Mouse (Mus musculus) embryonic facial prominence, embryonic 12.5 days (tissue): ENCODE measurements around the gene Dgcr2. TPM values are rescaled to one million over a fixed set of nuclear protein-coding genes. Genes with fewer than 3 reads are reported as not detected.

Experiments
- ATAC-seq: fragments of 200-750 bp; cut with Nextera tagmentation; 2 replicates; pipeline ENCODE4 v1.8.0; 2017; ENCODE audit not compliant: insufficient number of reproducible peaks, insufficient read depth, low FRiP score, low TSS enrichment
- H3K27ac ChIP-seq: fragments of 300-500 bp; sonication (generic); 2 replicates; pipeline ENCODE4 v1.5.1; 2016; ENCODE audit warnings: mild to moderate bottlenecking
- H3K27me3 ChIP-seq: fragments of 300-500 bp; sonication (generic); 2 replicates; pipeline ENCODE4 v1.6.1; 2016; ENCODE audit warnings: mild to moderate bottlenecking, moderate library complexity
- H3K36me3 ChIP-seq: fragments of 300-500 bp; sonication (generic); 2 replicates; pipeline ENCODE4 v1.6.1; 2016; ENCODE audit warnings: mild to moderate bottlenecking
- H3K4me1 ChIP-seq: fragments of 300-500 bp; sonication (generic); 2 replicates; pipeline ENCODE4 v1.6.1; 2016
- H3K4me2 ChIP-seq: fragments of 300-500 bp; sonication (generic); replicated peaks from 2 replicates; pipeline ENCODE4 v1.6.1; 2016; ENCODE audit warnings: mild to moderate bottlenecking, moderate library complexity
- H3K4me3 ChIP-seq: fragments of 300-500 bp; sonication (generic); 2 replicates; pipeline ENCODE4 v1.5.1; 2016; ENCODE audit warnings: mild to moderate bottlenecking
- H3K9ac ChIP-seq: fragments of 300-500 bp; sonication (generic); 2 replicates; pipeline ENCODE4 v1.6.1; 2016; ENCODE audit warnings: mild to moderate bottlenecking, moderate library complexity
- H3K9me3 ChIP-seq: fragments of 300-500 bp; sonication (generic); 2 replicates; pipeline ENCODE4 v1.6.1; 2016; ENCODE audit warnings: mild to moderate bottlenecking, moderate library complexity
- WGBS: fragments of 180-500 bp; shearing (Covaris S2); methylation state at CpG from one replicate; pipeline ENCODE4 v1.1.7; 2016; 5-methylcytosine and 5-hydroxymethylcytosine counted together
- polyA plus RNA-seq: library from polyadenylated mRNA; unstranded; fragments of >200 nt; fragmentation: Nextera tagmentation; extraction: Ambion mirVana; gene quantifications from 2 replicates; pipeline ENCODE4 v1.2.1, GENCODE M21; 2016

Gene Dgcr2
- polyA plus RNA-seq, 1 experiment from 2014 or later = 105 TPM

DNA sequence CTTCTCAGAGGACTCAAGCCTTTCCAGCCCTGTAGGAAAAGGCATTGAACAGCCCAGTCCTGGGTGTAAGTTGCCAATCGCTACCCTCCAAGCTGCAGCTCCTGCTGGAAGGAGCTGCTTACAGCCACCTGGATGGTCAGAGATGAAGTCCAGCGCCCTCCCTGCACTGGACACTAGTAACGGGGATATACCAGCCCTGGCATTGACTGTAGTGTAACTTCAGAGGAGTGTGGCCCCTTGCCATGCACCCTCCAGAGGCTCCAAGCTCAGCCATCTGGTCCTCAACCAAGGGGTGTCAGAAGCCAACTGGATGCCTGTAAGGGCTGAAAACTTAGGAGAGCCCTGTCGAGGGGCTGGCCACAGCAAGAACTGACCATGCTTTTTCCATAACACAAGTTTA lies 58.4 kb downstream of the Dgcr2 start:
- Histone ChIP-seq H3K9ac (no peak overlapping the region), H3K36me3 (peaks cover 48% of the 10 kb centered on the region), H3K4me1 (no peaks in the 10 kb centered on the region), H3K27ac (no peak overlapping the region), H3K27me3 (peaks cover 26% of the 10 kb centered on the region), H3K9me3 (no peaks in the 10 kb centered on the region), H3K4me2 (no peak overlapping the region), H3K4me3 (no peak overlapping the region)
- no peak for ATAC-seq
- WGBS = 80% methylated on average over 4 of the region's 4 CpGs

DNA sequence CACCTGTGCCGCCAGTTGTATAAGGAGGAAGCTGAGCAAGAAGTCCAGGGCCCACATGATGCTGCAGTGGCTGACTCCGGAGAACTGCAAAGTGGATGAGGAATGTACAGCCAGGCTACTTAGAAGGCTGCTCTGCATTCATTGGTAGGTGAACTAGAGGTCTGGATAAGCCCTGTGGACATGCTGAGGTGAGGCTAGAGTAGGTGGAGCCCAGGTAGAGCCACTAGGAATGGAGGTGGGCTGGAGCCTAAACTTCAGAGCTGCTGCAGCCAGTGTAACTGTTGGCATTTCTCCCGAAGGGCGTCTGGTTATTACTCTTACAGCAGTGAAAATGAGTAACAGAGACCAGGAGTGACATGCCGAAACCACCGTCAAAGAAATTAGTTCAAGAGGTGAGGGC lies 60.3 kb downstream of the Dgcr2 start, which contains the start of gene Car15:
Gene Car15, minus strand, starts transcription at position 314 of the 400 bp plus-strand sequence.
- Histone ChIP-seq H3K36me3 (peaks cover 29% of the 10 kb centered on the region), H3K27me3 (peaks cover 45% of the 10 kb centered on the region), H3K4me1 (peaks cover 9% of the 10 kb centered on the region), H3K9ac (no peak within 1 kb of the TSS), H3K4me2 (no peak within 1 kb of the TSS), H3K9me3 (no peaks in the 10 kb centered on the region), H3K27ac (no peak within 1 kb of the TSS), H3K4me3 (no peak within 1 kb of the TSS)
- 70% methylated on average over 6 of the region's 6 CpGs for WGBS
- no peak for ATAC-seq

DNA sequence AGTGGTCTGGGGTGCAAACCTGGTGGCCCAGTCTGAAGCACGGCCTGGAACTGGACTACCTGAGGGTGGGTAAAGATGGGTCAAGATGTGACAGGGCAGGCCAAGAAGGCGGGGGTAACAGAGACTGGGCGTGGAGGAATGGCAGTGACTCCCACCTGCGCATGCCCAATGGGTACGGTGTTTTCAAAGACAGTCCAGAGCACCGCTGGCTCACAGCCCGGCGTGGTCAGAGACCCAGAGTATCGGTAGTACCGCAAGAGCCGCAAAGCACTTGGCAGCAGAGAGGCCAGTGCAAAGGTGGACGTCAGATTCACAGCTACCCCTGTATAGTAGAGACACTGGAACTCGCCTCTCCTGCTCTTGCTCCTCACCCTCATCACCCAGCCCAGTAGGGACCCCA lies 62.9 kb downstream of the Dgcr2 start:
- peaks cover 3% of the 10 kb centered on the region; the same call in 1 of the 2 replicates for H3K36me3 ChIP-seq
- H3K27me3 ChIP-seq = peaks cover 71% of the 10 kb centered on the region
- H3K4me1 ChIP-seq = peaks cover 12% of the 10 kb centered on the region
- WGBS = 49% methylated on average over 13 of the region's 13 CpGs
- no peak overlapping the region for H3K4me2 ChIP-seq
- H3K9me3 ChIP-seq = no peaks in the 10 kb centered on the region
- no peak overlapping the region for H3K9ac ChIP-seq
- no peak overlapping the region for H3K27ac ChIP-seq
- ATAC-seq = peak; percentile 18; the same call in 1 of the 2 replicates
- H3K4me3 ChIP-seq = no peak overlapping the region

DNA sequence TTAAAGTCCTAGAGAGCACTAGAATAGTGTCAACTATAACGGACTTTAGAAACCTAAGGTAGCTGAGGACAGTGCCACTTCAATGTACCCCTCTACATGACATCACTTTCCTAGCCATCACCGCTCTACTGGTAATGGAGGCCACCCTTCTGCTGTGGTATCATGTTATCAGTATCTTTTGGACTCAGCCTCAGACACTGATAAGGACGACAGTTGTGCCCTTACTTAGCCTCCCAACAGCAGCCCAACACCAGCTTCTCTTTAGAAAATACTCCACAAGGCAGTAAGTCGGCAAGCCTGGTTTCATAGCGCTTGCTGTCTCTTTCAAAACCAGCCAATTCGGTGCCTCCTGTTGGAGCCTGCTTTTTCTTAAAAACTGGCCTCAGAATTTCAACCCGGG lies 63.8 kb downstream of the Dgcr2 start:
- H3K9ac ChIP-seq = no peak overlapping the region
- H3K27me3 ChIP-seq = peaks cover 78% of the 10 kb centered on the region
- no peak overlapping the region for H3K27ac ChIP-seq
- H3K4me3 ChIP-seq = peak overlapping the region; percentile 49
- no peaks in the 10 kb centered on the region for H3K36me3 ChIP-seq
- no peak for ATAC-seq
- H3K9me3 ChIP-seq = no peaks in the 10 kb centered on the region
- peaks cover 12% of the 10 kb centered on the region for H3K4me1 ChIP-seq
- peak overlapping the region; percentile 83 for H3K4me2 ChIP-seq
- WGBS = 50% methylated on average over 7 of the region's 7 CpGs

DNA sequence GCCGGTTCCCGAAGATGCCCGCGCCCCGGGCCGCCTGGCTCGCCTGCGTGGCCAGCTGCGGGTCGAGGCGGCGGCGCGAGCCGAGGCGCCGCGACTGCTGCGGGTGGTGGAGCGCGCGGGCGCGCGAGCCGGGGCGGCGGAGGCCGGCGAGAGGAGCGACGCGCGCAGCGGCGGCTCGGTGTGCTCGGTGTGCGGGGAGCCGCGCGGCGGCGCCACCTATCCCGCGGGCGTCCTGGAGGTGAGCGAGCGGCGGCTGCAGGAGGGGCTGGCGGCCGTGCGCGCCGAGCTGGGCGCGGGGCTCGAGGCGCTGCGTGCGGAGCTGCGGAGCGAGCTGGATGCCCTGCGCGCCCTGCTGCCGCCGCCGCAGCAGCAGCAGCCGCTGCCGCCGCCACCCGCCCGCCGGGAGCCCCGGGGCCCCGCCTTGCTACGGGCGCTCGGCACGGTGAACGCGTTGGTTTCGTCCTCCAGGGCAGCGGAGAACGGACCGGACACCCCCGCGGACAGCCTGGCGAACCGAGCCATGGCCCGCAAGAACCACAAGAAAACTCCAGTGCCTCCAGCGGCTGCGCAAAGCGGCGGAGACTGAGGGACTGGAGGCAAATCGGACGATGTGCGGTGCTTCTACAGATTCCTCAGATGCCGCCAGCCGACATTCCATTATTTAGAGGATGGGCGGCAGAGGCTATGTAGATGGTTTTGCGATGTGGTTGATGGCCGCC lies 64.5 kb downstream of the Dgcr2 start:
- 0 out of 2 replicates have a peak, but pooled peaks have one; percentile 22 for ATAC-seq

DNA sequence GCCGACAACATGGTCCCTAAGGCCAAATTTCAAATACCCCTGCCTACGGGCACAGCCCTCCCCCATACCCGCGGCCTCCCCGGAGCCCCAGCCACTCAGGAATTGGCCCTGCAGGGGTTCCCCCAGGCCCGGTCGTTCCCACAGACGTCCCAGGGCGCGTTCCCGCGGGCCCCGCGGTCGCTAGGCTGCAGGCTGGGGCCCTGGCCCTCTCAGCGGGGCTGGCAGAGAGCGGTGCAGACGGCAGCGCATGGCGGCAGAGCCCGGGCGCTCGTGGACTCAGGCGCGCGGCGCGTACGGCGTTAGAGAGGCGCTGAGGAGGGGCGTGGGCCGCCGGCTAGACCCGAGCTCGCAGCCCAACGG lies 65.1 kb downstream of the Dgcr2 start:
- Histone ChIP-seq H3K27me3 (peaks cover 78% of the 10 kb centered on the region), H3K27ac (no peak overlapping the region), H3K9me3 (no peaks in the 10 kb centered on the region), H3K4me2 (peak overlapping the region; percentile 83), H3K36me3 (no peaks in the 10 kb centered on the region), H3K4me3 (peak overlapping the region; percentile 49), H3K9ac (peak overlapping the region; percentile 61), H3K4me1 (peaks cover 12% of the 10 kb centered on the region)
- 0 out of 2 replicates have a peak, but pooled peaks have one; percentile 44 for ATAC-seq
- WGBS = 0% methylated on average over 37 of the region's 37 CpGs

More for the DNA sequence above, 64.5 kb downstream of the Dgcr2 start:
- Histone ChIP-seq H3K4me2 (peak overlapping the region; percentile 83), H3K36me3 (no peaks in the 10 kb centered on the region), H3K27me3 (peaks cover 78% of the 10 kb centered on the region), H3K27ac (no peak overlapping the region), H3K9me3 (no peaks in the 10 kb centered on the region), H3K9ac (peak overlapping the region; percentile 61), H3K4me3 (peak overlapping the region; percentile 49), H3K4me1 (peaks cover 12% of the 10 kb centered on the region)
- under 1% methylated on average over 89 of the region's 103 CpGs for WGBS

DNA sequence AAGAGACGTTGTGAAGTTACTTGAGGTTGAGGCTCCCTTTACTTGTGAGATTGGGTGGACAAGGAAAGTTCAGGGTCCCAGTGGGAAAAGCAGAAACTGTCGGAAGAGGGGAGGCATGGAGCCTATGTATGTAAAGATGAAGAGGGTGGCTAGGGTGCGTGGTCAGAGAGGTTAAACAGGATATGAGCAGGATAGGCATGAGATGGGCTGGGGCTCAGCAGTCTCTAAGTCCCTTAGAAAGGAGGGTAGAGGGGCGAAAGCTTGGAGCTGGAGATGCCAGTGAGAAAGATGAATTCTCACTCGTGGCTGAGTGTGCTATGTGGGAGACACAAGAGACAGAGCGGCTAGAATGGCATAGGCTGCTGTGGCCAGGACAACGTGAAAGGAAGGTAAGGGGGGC lies 65.5 kb downstream of the Dgcr2 start, which contains the start of gene B830017H08Rik:
Gene B830017H08Rik, plus strand, starts transcription at position 301 of the 400 bp plus-strand sequence.
- no peak for ATAC-seq
- peaks cover 12% of the 10 kb centered on the region for H3K4me1 ChIP-seq
- H3K27me3 ChIP-seq = peaks cover 78% of the 10 kb centered on the region
- whole genome bisulfite sequencing = 25% methylated on average over 7 of the region's 7 CpGs
- H3K27ac ChIP-seq = no peak within 1 kb of the TSS
- H3K4me2 ChIP-seq = peak within 1 kb of the TSS; percentile 83
- peak within 1 kb of the TSS; percentile 61 for H3K9ac ChIP-seq
- H3K4me3 ChIP-seq = peak within 1 kb of the TSS; percentile 49
- no peaks in the 10 kb centered on the region for H3K36me3 ChIP-seq
- H3K9me3 ChIP-seq = no peaks in the 10 kb centered on the region

DNA sequence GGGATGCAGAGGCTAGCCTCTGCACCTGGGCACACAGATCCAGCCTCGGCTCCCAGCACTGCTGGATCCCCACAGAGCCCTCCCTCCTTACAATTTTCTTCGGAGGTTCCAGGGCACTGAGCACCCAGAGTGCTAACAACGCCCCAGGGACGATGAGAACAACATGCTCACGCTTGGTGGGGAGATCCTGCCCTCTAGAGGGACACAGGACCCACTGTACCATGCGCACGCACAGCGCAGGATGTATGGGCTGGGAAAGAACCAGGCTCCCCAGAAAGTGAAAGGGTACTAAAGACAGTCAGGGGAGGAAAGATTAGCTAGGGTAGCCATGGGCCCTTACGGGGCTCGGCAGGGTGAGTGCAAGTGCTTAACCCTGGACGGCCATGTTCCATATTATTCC lies 66.6 kb downstream of the Dgcr2 start:
- peaks cover 12% of the 10 kb centered on the region for H3K4me1 ChIP-seq
- no peak overlapping the region for H3K4me3 ChIP-seq
- H3K36me3 ChIP-seq = no peaks in the 10 kb centered on the region
- no peak overlapping the region for H3K9ac ChIP-seq
- no peak for ATAC-seq
- no peak overlapping the region for H3K4me2 ChIP-seq
- 10% methylated on average over 11 of the region's 11 CpGs for WGBS
- no peak overlapping the region for H3K27ac ChIP-seq
- H3K27me3 ChIP-seq = peaks cover 70% of the 10 kb centered on the region
- H3K9me3 ChIP-seq = no peaks in the 10 kb centered on the region

DNA sequence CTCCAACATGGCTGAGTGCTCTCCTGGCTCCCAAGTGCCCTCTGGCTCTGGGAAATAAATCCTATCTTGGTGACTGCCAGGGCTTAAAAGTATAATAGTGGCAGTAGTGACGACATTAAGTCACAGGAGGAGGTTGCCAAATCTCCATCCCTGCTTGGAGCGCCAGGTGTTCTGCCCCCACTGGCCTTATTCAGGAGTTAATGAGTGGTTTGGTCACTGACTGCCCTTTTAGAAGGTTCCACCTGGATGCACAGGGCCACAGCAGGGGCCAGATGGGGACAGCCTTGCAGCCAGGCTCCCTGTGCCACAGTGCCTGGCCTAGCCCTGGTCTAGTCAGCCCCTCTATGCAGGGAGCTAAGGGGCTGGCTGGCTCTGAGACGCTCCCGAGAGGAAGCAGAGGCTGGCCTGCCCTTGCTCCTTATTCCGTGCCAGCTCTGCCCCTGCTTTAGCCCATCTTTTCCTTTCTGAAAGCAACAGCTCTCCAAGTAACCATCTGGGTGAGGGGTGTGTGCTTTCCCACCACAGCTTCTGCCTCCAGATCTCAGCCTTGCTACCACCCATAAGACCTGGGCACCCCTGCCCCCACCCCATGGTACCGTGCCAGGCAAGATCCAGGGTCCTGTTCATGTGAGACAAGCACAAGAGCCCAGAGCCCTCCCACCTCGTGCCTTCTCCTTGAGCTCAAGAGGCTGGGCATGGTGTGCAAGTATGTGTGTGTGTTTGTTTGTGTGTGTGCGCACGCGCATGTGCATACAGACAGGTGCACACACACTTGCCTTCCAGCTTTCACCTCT lies 67.8 kb downstream of the Dgcr2 start:
- Histone ChIP-seq H3K27ac (no peak overlapping the region), H3K9ac (no peak overlapping the region), H3K36me3 (no peaks in the 10 kb centered on the region), H3K4me1 (peaks cover 12% of the 10 kb centered on the region), H3K27me3 (peaks cover 58% of the 10 kb centered on the region), H3K4me3 (no peak overlapping the region), H3K9me3 (no peaks in the 10 kb centered on the region), H3K4me2 (no peak overlapping the region)
- WGBS = 52% methylated on average over 10 of the region's 10 CpGs
- ATAC-seq = no peak

DNA sequence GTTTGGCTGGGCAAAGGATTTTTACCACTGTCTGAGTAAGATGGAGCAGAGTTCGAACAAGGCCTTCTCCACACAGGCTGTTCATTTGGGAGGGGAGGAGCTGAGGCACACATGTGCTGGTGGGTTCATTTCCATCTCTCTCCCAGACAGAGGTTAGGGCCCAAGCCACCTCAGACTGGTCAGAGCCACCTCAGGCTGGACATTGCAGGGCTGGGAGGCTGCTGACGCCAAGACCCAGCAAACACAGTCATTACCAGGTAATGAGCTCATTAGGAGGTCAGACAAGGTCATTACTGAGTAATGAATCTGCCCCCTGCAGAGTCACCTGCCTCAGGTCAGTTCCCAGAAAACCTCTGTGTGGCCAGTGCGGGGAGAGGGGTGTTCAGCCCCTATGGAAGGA lies 69.5 kb downstream of the Dgcr2 start:
- H3K4me1 ChIP-seq = peaks cover 7% of the 10 kb centered on the region
- H3K4me3 ChIP-seq = no peak overlapping the region
- WGBS = 50% methylated on average over 3 of the region's 3 CpGs
- ATAC-seq = no peak
- H3K4me2 ChIP-seq = no peak overlapping the region
- no peak overlapping the region for H3K27ac ChIP-seq
- H3K36me3 ChIP-seq = no peaks in the 10 kb centered on the region
- H3K9me3 ChIP-seq = no peaks in the 10 kb centered on the region
- peaks cover 41% of the 10 kb centered on the region for H3K27me3 ChIP-seq
- H3K9ac ChIP-seq = no peak overlapping the region

DNA sequence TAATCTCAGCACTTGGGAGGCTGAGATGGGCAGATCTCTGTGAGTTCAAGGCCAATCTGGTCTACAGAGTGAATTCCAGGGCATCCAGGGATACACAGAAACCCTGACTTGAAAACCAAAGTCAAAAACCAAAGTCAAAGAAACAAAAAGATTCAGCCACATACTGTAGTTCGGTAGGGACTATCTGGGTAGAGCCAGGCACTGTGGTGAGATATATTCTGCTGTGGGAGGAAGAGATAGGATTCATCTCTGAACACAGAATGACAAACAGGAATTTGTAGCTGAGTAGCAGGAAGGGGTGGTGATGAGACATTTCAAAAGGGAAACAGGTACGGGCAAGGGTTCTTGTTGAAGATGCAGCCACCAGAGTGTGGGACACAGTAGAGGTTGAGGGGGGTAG lies 70.1 kb downstream of the Dgcr2 start:
- Histone ChIP-seq H3K27me3 (peaks cover 35% of the 10 kb centered on the region), H3K27ac (no peak overlapping the region), H3K9me3 (no peaks in the 10 kb centered on the region), H3K36me3 (no peaks in the 10 kb centered on the region), H3K4me3 (no peak overlapping the region), H3K9ac (no peak overlapping the region), H3K4me2 (no peak overlapping the region), H3K4me1 (peaks cover 5% of the 10 kb centered on the region)
- no peak for ATAC-seq
- WGBS = 91% methylated on average over 2 of the region's 2 CpGs

DNA sequence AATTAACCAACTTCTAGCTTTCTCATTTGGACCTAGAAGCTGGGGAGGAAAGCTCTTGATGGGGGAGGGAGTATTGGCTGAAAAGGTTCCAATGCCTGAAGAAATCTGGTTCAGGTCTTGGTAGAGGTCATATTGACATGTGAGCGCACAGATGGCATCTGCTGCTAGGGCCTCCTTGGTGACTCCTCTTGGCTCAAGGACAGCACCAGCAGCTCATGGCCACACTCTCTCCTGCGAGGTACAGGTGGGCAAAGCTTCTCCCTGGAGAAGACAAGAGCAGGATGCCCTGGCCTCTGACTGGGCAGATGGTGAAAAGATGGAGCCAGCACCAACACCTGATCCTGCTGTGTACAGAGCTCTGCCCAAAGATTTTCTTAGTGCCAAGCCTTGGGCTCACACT lies 71.9 kb downstream of the Dgcr2 start:
- no peaks in the 10 kb centered on the region for H3K4me1 ChIP-seq
- H3K27me3 ChIP-seq = peaks cover 17% of the 10 kb centered on the region
- H3K4me3 ChIP-seq = no peak overlapping the region
- H3K4me2 ChIP-seq = no peak overlapping the region
- H3K9me3 ChIP-seq = no peaks in the 10 kb centered on the region
- 85% methylated on average over 2 of the region's 2 CpGs for WGBS
- no peaks in the 10 kb centered on the region for H3K36me3 ChIP-seq
- ATAC-seq = no peak
- H3K27ac ChIP-seq = no peak overlapping the region
- no peak overlapping the region for H3K9ac ChIP-seq
